Mouse (Mus musculus) ES-E14 (cell line): ENCODE data around the gene Cideb. TPM values are rescaled to one million over a fixed set of nuclear protein-coding genes. Genes with fewer than 3 reads are reported as not detected.

Experiments
- DNase-seq: peaks from one replicate; pipeline ENCODE4 v3.0.0-alpha.2; 2013; ENCODE audit warnings: low read depth, low spot score
- H3K27ac ChIP-seq: 2 replicates; pipeline ENCODE4 v1.5.1; 2012; ENCODE audit warnings: low read depth, mild to moderate bottlenecking, low read length, moderate library complexity, mixed read lengths; ENCODE audit not compliant: poor library complexity, insufficient read depth, severe bottlenecking
- H3K36me3 ChIP-seq: 2 replicates; pipeline ENCODE4 v1.6.1; 2012; ENCODE audit warnings: mild to moderate bottlenecking, low read length, moderate library complexity, mixed read lengths; ENCODE audit not compliant: control insufficient read depth, poor library complexity, insufficient read depth, severe bottlenecking
- H3K4me1 ChIP-seq, 2 experiments: fragments of 150-350 bp in 1 of 2; sonication (generic) in 1 of 2; 2 replicates each; pipeline ENCODE4 v1.6.1; 2012; ENCODE audit warnings: low read length in 2 of 2, mild to moderate bottlenecking in 1 of 2, mixed read lengths in 1 of 2; ENCODE audit not compliant: control insufficient read depth in 2 of 2, insufficient read depth in 2 of 2, poor library complexity in 1 of 2
- H3K4me3 ChIP-seq, 2 experiments: fragments of 150-350 bp in 1 of 2; sonication (generic) in 1 of 2; 2 replicates each; pipeline ENCODE4 v1.5.1; 2012; ENCODE audit warnings: low read length in 2 of 2, low read depth in 1 of 2, mild to moderate bottlenecking in 1 of 2, mixed read lengths in 1 of 2; ENCODE audit not compliant: insufficient read depth in 1 of 2, poor library complexity in 1 of 2, severe bottlenecking in 1 of 2
- H3K9ac ChIP-seq: 2 replicates; pipeline ENCODE4 v1.6.1; 2012; ENCODE audit warnings: low read depth, mild to moderate bottlenecking, low read length, mixed read lengths; ENCODE audit not compliant: poor library complexity, insufficient read depth, severe bottlenecking
- H3K9me3 ChIP-seq: fragments of 150-350 bp; sonication (generic); 2 replicates; pipeline ENCODE4 v1.6.1; 2012; ENCODE audit warnings: low read depth, mild to moderate bottlenecking, low read length; ENCODE audit not compliant: control insufficient read depth, insufficient read depth
- CHD2 ChIP-seq: IDR thresholded peaks from 2 replicates; pipeline ENCODE4 v1.6.1; 2014; ENCODE audit warnings: mild to moderate bottlenecking, low read depth, low read length, inconsistent platforms
- HCFC1 ChIP-seq: IDR thresholded peaks from 2 replicates; pipeline ENCODE4 v1.6.1; 2012; ENCODE audit warnings: low read length, inconsistent platforms, borderline replicate concordance; ENCODE audit not compliant: insufficient read depth
- MAFK ChIP-seq: IDR thresholded peaks from 2 replicates; pipeline ENCODE4 v1.6.1; 2014; ENCODE audit warnings: mild to moderate bottlenecking, low read depth, low read length, inconsistent platforms; ENCODE audit not compliant: insufficient read depth
- ZC3H11A ChIP-seq: IDR thresholded peaks from 2 replicates; pipeline ENCODE4 v1.6.1; 2012; ENCODE audit warnings: low read depth, mild to moderate bottlenecking, inconsistent platforms, low read length, borderline replicate concordance
- ZNF384 ChIP-seq: IDR thresholded peaks from 2 replicates; pipeline ENCODE4 v1.6.1; 2012; ENCODE audit warnings: low read depth, low read length, inconsistent platforms
- in situ Hi-C, 2 experiments: fragments of 600-800 bp; cut with MboI; formaldehyde crosslinking; loops; one replicate each; pipeline ENCODE4 v1.15.1; 2025; ENCODE audit warnings: low sequenced_read_pairs in 2 of 2, inconsistent platforms in 1 of 2; ENCODE audit not compliant: unreplicated experiment in 2 of 2
- total RNA-seq: library from RNA; depleted of rRNA; stranded (reverse); fragments of 300-350 nt; gene quantifications from 2 replicates; pipeline ENCODE4 v1.2.3, GENCODE M21; 2012

The Cideb gene
- total RNA-seq, 1 experiment: 2.2 TPM

- no peak overlapping the region for H3K4me3 ChIP-seq
These were observed 43.4 kb downstream of the Cideb start for GRCm38 (mm10) chr14:55714893-55715292.

GRCm38 (mm10) chr14:55713729-55714122 is 44.5 kb downstream of the Cideb start, which contains the start of gene Tgm1:
Gene Tgm1 (minus strand): TSS chr14:55713926.
- Histone ChIP-seq H3K4me1 (peaks cover 14 to 40% of the 10 kb centered on the region in 2 experiments), H3K36me3 (peaks cover 25% of the 10 kb centered on the region), H3K4me3 (peak within 1 kb of the TSS; percentile 54 to 57), H3K9me3 (no peaks in the 10 kb centered on the region), H3K27ac (no peak within 1 kb of the TSS), H3K9ac (no peak within 1 kb of the TSS)
- DNase-seq: no peak
- TF ChIP-seq CHD2 (no peak), MAFK (no peak), HCFC1 (no peak), ZC3H11A (no peak), ZNF384 (no peak)
- in situ Hi-C loops: no loop called here

More at GRCm38 (mm10) chr14:55714893-55715292, 43.4 kb downstream of the Cideb start:
- no peaks in the 10 kb centered on the region for H3K9me3 ChIP-seq
- H3K27ac ChIP-seq: no peak overlapping the region
- peaks cover 14 to 38% of the 10 kb centered on the region in 2 experiments for H3K4me1 ChIP-seq
- DNase-seq: no peak
- peaks cover 35% of the 10 kb centered on the region for H3K36me3 ChIP-seq
- in situ Hi-C loops: no loop called here
- no peak overlapping the region for H3K9ac ChIP-seq
- TF ChIP-seq ZNF384 (no peak), CHD2 (no peak), MAFK (no peak), ZC3H11A (no peak), HCFC1 (no peak)

GRCm38 (mm10) chr14:55713007-55713728 is 45.1 kb downstream of the Cideb start:
- no peak overlapping the region for H3K9ac ChIP-seq
- peaks cover 14 to 43% of the 10 kb centered on the region in 2 experiments for H3K4me1 ChIP-seq
- no peaks in the 10 kb centered on the region for H3K9me3 ChIP-seq
- in situ Hi-C loops: no loop called here
- TF ChIP-seq ZNF384 (no peak), CHD2 (no peak), ZC3H11A (no peak)
- H3K27ac ChIP-seq: no peak overlapping the region
- DNase-seq: peak; percentile 47
- H3K4me3 ChIP-seq: peak overlapping the region; percentile 54 to 57
- H3K36me3 ChIP-seq: peaks cover 19% of the 10 kb centered on the region

- H3K9ac ChIP-seq: no peak overlapping the region
- in situ Hi-C loops: no loop called here
- TF ChIP-seq ZNF384 (no peak), CHD2 (no peak), MAFK (no peak), ZC3H11A (no peak), HCFC1 (no peak)
- no peak for DNase-seq
- H3K27ac ChIP-seq: no peak overlapping the region
- no peaks in the 10 kb centered on the region for H3K9me3 ChIP-seq
- peaks cover 8% of the 10 kb centered on the region for H3K36me3 ChIP-seq
- peaks cover 14 to 43% of the 10 kb centered on the region in 2 experiments for H3K4me1 ChIP-seq
- peak overlapping the region; percentile 0 to 30; a peak in 1 of 4 replicates for H3K4me3 ChIP-seq
These were observed 46.5 kb downstream of the Cideb start for GRCm38 (mm10) chr14:55711786-55712185.
